ENCODE assay signal across 12 mouse cellular contexts in the genomic region with DNA sequence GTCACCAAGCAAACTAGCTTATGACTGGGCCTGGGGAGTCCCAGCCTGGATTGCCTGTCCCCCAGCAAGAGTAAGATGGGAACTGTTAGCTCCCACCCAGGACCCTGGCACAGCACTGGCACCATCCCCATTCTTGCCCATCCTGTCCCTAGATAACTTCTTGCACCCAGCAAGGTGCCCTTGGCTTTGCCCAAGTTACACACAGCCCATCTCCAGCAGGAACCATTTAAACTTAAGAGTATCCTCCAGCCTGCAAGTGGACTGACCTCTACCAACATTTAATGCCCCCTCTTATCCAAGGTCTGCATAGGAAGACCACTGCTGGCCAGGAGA. TPM values are rescaled to one million over a fixed set of nuclear protein-coding genes. Genes with fewer than 3 reads are reported as not detected.
DNase-seq lines count a peak whose midpoint lies in the region; ATAC-seq and TF ChIP-seq lines count a peak whose summit lies in the region.
"Had no signal": no experiment of that assay in that cellular context is flagged by ENCODE, and none has a peak within 500 bp of the region (broad histone marks: within the 10 kb centered on the region; RNA-seq: fewer than 3 reads in every experiment).

No protein-coding gene starts in this region.

- peak overlapping the region; percentile 95 for H3K9ac ChIP-seq in hindbrain, embryonic 13.5 days
- peak overlapping the region; percentile 82 for H3K9ac ChIP-seq in midbrain, embryonic 15.5 days
- H3K9ac ChIP-seq: liver, postnatal 0 days had no signal

- peak; percentile 15 for DNase-seq in gastrocnemius, adult 2 months
- no peak for DNase-seq in gastrocnemius, postnatal 14 days
- no peak for DNase-seq in embryonic facial prominence, embryonic 10.5 days (ENCODE audit: low spot score)
- no peak for DNase-seq in c-Kit-positive CD71-positive TER-119-positive erythroid progenitor cells, embryonic 14.5 days (ENCODE audit: low spot score)
- DNase-seq in layer of hippocampus, adult 9-11 months = no peak
- no peak for DNase-seq in lung, postnatal 36 days
- DNase-seq: kidney, adult 9 months; thymus, postnatal 36 days had no signal

- H3K36me3 ChIP-seq in embryonic facial prominence, embryonic 10.5 days (replicated peaks) = peaks cover 3% of the 10 kb centered on the region; the same call in 1 of the 2 replicates
- peaks cover 35% of the 10 kb centered on the region for H3K36me3 ChIP-seq in hindbrain, embryonic 13.5 days
- peaks cover 6% of the 10 kb centered on the region; the same call in 1 of the 2 replicates for H3K36me3 ChIP-seq in midbrain, embryonic 15.5 days (replicated peaks)

- H3K4me3 ChIP-seq in gastrocnemius, adult 2 months = peak overlapping the region; percentile 66
- peak overlapping the region; percentile 59 for H3K4me3 ChIP-seq in embryonic facial prominence, embryonic 10.5 days
- H3K4me3 ChIP-seq in hindbrain, embryonic 13.5 days = peak overlapping the region; percentile 75
- peak overlapping the region; percentile 66 for H3K4me3 ChIP-seq in midbrain, embryonic 15.5 days

- H3K9me3 ChIP-seq in embryonic facial prominence, embryonic 10.5 days = no peaks in the 10 kb centered on the region
- H3K9me3 ChIP-seq in hindbrain, embryonic 13.5 days = no peaks in the 10 kb centered on the region
- no peaks in the 10 kb centered on the region for H3K9me3 ChIP-seq in midbrain, embryonic 15.5 days

- intact Hi-C loops in gastrocnemius, adult 2 months (cut with DNase I) = no loop called here
- intact Hi-C loops in gastrocnemius, postnatal 14 days (cut with DNase I; ENCODE audit: low total_unique reads) = no loop called here

- TF ChIP-seq CTCF in gastrocnemius, adult 2 months (IDR thresholded peaks at IDR 0.05) = no peak

- peaks cover 57% of the 10 kb centered on the region for H3K27me3 ChIP-seq in embryonic facial prominence, embryonic 10.5 days (replicated peaks; ENCODE audit: low read depth, poor library complexity, severe bottlenecking)
- H3K27me3 ChIP-seq in hindbrain, embryonic 13.5 days = no peaks in the 10 kb centered on the region
- H3K27me3 ChIP-seq in midbrain, embryonic 15.5 days (replicated peaks) = no peaks in the 10 kb centered on the region
- H3K27me3 ChIP-seq: Patski had no signal

- peaks cover 58% of the 10 kb centered on the region for H3K4me1 ChIP-seq in embryonic facial prominence, embryonic 10.5 days
- peaks cover 67% of the 10 kb centered on the region for H3K4me1 ChIP-seq in hindbrain, embryonic 13.5 days (replicated peaks)
- peaks cover 64% of the 10 kb centered on the region for H3K4me1 ChIP-seq in midbrain, embryonic 15.5 days

- H3K4me2 ChIP-seq in hindbrain, embryonic 13.5 days = peak overlapping the region; percentile 98
- H3K4me2 ChIP-seq in midbrain, embryonic 15.5 days = peak overlapping the region; percentile 82

- no peak for ATAC-seq in hindbrain, embryonic 13.5 days (ENCODE audit: low FRiP score)
- ATAC-seq in midbrain, embryonic 15.5 days (replicated peaks) = no peak
- ATAC-seq: liver, postnatal 0 days had no signal

- no peak overlapping the region for H3K27ac ChIP-seq in gastrocnemius, adult 2 months
- H3K27ac ChIP-seq in embryonic facial prominence, embryonic 10.5 days (replicated peaks) = no peak overlapping the region; the same call in 1 of the 2 replicates
- peak overlapping the region; percentile 99 for H3K27ac ChIP-seq in hindbrain, embryonic 13.5 days
- peak overlapping the region; percentile 100 for H3K27ac ChIP-seq in midbrain, embryonic 15.5 days

RNA-seq across cellular contexts. Expression of a gene that starts 1.3 kb away (rescaled TPM):
- total RNA-seq in gastrocnemius, adult 2 months (2021) = under 1 TPM; 0.28 to 0.38 TPM
- under 1 TPM; 0.18 to 0.82 TPM for total RNA-seq in gastrocnemius, postnatal 14 days (2021)
- 9.8 and 10.5 TPM in 2 replicates for polyA plus RNA-seq in embryonic facial prominence, embryonic 10.5 days (2016; fragmentation: Nextera tagmentation; extraction: Ambion mirVana)
- polyA plus RNA-seq in hindbrain, embryonic 13.5 days (2015; fragmentation: Nextera tagmentation; extraction: Ambion mirVana) = 87.6 and 90.0 TPM in 2 replicates
- polyA plus RNA-seq in midbrain, embryonic 15.5 days (2015; fragmentation: Nextera tagmentation; extraction: Ambion mirVana) = 103 and 106 TPM in 2 replicates

RNA-seq across cellular contexts. Expression of a gene that starts 21.3 kb away (rescaled TPM):
- total RNA-seq in gastrocnemius, adult 2 months (2021) = 10 to 100 TPM; 57.3 to 79.3 TPM
- total RNA-seq in gastrocnemius, postnatal 14 days (2021) = 10 to 100 TPM; 63.5 to 64.6 TPM
- 66.9 and 74.2 TPM in 2 replicates for polyA plus RNA-seq in embryonic facial prominence, embryonic 10.5 days (2016; fragmentation: Nextera tagmentation; extraction: Ambion mirVana)
- polyA plus RNA-seq in hindbrain, embryonic 13.5 days (2015; fragmentation: Nextera tagmentation; extraction: Ambion mirVana) = 29.2 and 34.0 TPM in 2 replicates
- polyA plus RNA-seq in midbrain, embryonic 15.5 days (2015; fragmentation: Nextera tagmentation; extraction: Ambion mirVana) = 33.3 TPM in 2 replicates

RNA-seq across cellular contexts. Expression of a gene that starts 33.9 kb away (rescaled TPM):
- not detected for total RNA-seq in gastrocnemius, adult 2 months (2021)
- not detected for total RNA-seq in gastrocnemius, postnatal 14 days (2021)
- polyA plus RNA-seq in embryonic facial prominence, embryonic 10.5 days (2016; fragmentation: Nextera tagmentation; extraction: Ambion mirVana) = not detected in 2 replicates
- polyA plus RNA-seq in hindbrain, embryonic 13.5 days (2015; fragmentation: Nextera tagmentation; extraction: Ambion mirVana) = not detected in 2 replicates
- not detected in 2 replicates for polyA plus RNA-seq in midbrain, embryonic 15.5 days (2015; fragmentation: Nextera tagmentation; extraction: Ambion mirVana)
- polyA plus RNA-seq: liver, postnatal 0 days; Patski had no signal

RNA-seq across cellular contexts. Expression of a gene that starts 53.8 kb away (rescaled TPM):
- total RNA-seq in gastrocnemius, adult 2 months (2021) = 1 to 10 TPM in 1 of 2 experiments, under 1 TPM in 1; 0.46 to 1.2 TPM
- total RNA-seq in gastrocnemius, postnatal 14 days (2021) = under 1 TPM; 0.38 to 0.68 TPM
- polyA plus RNA-seq in embryonic facial prominence, embryonic 10.5 days (2016; fragmentation: Nextera tagmentation; extraction: Ambion mirVana) = 5.0 and 5.1 TPM in 2 replicates
- polyA plus RNA-seq in hindbrain, embryonic 13.5 days (2015; fragmentation: Nextera tagmentation; extraction: Ambion mirVana) = 22.1 and 24.6 TPM in 2 replicates
- polyA plus RNA-seq in midbrain, embryonic 15.5 days (2015; fragmentation: Nextera tagmentation; extraction: Ambion mirVana) = 10.2 and 12.0 TPM in 2 replicates

RNA-seq across cellular contexts. Expression of a gene that starts 57.9 kb away (rescaled TPM):
- 10 to 100 TPM; 20.8 to 23.8 TPM for total RNA-seq in gastrocnemius, adult 2 months (2021)
- total RNA-seq in gastrocnemius, postnatal 14 days (2021) = 10 to 100 TPM; 20.8 to 21.6 TPM
- 109 and 114 TPM in 2 replicates for polyA plus RNA-seq in embryonic facial prominence, embryonic 10.5 days (2016; fragmentation: Nextera tagmentation; extraction: Ambion mirVana)
- 94.1 and 99.0 TPM in 2 replicates for polyA plus RNA-seq in hindbrain, embryonic 13.5 days (2015; fragmentation: Nextera tagmentation; extraction: Ambion mirVana)
- 90.5 and 96.6 TPM in 2 replicates for polyA plus RNA-seq in midbrain, embryonic 15.5 days (2015; fragmentation: Nextera tagmentation; extraction: Ambion mirVana)

Comparison
In these comparisons a context has a peak if more than half of its experiments do, and no peak if none do; other contexts are left out.
1. H3K27ac ChIP-seq: peak in hindbrain, embryonic 13.5 days (single experiment) and midbrain, embryonic 15.5 days (single experiment); none in gastrocnemius, adult 2 months (single experiment) and embryonic facial prominence, embryonic 10.5 days (single experiment).
2. Peak in every context shown above with its lines, with median percentiles within 50 percentile points of each other: H3K4me3 ChIP-seq.